Mouse (Mus musculus): ENCODE data around the gene Il2ra. TPM values are rescaled to one million over a fixed set of nuclear protein-coding genes. Genes with fewer than 3 reads are reported as not detected.

Il2ra gene
- polyA plus RNA-seq, 1 experiment = 0.02 TPM

DNA sequence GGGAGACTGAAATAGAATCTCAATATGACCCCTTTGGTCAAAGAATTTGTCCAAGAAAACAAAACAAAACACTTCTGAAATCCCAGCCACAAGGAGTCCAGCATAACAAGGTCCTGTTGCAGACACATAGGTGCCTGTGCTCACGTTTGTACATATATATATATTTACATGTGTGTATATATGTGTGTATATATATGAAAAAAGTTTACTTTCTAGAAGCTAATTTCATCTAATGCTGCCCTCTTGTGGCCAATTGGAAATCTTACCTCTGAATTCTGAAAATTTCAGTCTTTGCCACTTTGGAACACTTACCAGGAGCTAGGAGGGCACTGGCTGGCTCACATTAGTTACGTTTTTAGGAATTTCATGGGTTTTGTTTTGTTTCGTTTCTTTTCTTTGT is 44.8 kb downstream of the Il2ra start:
- Histone ChIP-seq H3K4me1 (ENCODE audit: control insufficient read depth) (no peaks in the 10 kb centered on the region), H3K4me3 (replicated peaks) (no peak overlapping the region), H3K9me3 (ENCODE audit: control insufficient read depth, low read length) (no peaks in the 10 kb centered on the region), H3K27me3 (ENCODE audit: control insufficient read depth) (no peaks in the 10 kb centered on the region), H3K36me3 (ENCODE audit: control insufficient read depth) (no peaks in the 10 kb centered on the region)
- TF ChIP-seq GATA1 (IDR thresholded peaks at IDR 0.05; ENCODE audit: low read length) (no peak), TAL1 (IDR thresholded peaks at IDR 0.05; ENCODE audit: low read length) (no peak)

DNA sequence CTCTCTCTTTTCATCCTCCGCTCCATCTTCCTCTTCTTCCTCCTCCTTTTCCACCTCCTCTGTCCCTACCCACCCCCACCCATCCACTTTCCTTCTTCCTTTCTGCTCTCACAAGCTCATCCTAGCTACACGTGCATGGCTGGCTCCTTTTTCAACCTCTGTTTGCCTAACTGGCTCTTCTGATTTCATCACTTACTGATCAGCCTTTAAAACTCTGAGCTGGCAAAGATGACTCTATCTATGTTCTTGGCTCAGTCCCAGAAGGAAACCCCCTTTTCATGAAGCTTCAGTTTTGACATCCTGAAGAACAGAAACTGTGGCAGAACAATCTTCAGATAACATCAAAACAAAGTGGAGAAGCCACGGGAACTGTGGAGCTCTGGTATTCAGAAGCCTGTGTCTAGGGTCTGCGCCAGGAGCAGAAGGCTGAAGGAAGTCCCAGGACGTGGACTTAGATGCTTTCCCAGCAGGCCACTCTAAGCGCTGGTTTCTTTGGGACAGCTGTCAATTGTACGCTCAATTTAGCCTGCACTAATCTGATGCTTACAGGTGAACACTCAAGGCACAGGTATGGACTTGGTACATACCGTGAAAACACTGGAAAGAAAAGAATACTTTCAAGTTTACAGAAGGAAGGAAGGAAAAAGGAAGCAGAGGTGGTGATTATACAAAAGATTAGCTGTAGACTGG is 47.7 kb downstream of the Il2ra start:
- TF ChIP-seq TAL1 (IDR thresholded peaks at IDR 0.05; ENCODE audit: low read length) (no peak), GATA1 (IDR thresholded peaks at IDR 0.05; ENCODE audit: low read length) (no peak)
- Histone ChIP-seq H3K36me3 (ENCODE audit: control insufficient read depth) (no peaks in the 10 kb centered on the region), H3K4me3 (replicated peaks) (no peak overlapping the region), H3K4me1 (ENCODE audit: control insufficient read depth) (no peaks in the 10 kb centered on the region), H3K9me3 (ENCODE audit: control insufficient read depth, low read length) (no peaks in the 10 kb centered on the region), H3K27me3 (ENCODE audit: control insufficient read depth) (no peaks in the 10 kb centered on the region)

DNA sequence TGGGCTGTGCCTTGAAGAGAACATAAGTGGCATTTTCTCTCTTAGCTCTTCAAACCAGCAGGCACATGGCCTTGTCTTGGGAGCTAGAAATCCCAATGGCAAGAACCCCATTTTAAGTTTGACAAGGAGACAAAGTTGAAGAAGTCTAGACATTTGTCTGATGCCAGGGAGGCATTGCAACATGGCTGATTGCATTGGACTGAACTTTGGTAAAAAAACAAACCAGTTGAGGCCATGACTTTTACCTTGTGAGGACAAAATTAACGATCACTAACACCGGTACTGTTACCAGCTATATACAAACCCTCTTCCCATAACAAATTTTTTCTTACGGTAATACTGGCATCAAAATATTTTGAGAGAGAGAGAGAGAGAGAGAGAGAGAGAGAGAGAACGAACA is 50.7 kb downstream of the Il2ra start:
- no peaks in the 10 kb centered on the region for H3K36me3 ChIP-seq (ENCODE audit: control insufficient read depth)
- H3K9me3 ChIP-seq (ENCODE audit: control insufficient read depth, low read length) = no peaks in the 10 kb centered on the region
- no peaks in the 10 kb centered on the region for H3K4me1 ChIP-seq (ENCODE audit: control insufficient read depth)
- H3K4me3 ChIP-seq (replicated peaks) = no peak overlapping the region
- TF ChIP-seq GATA1 (IDR thresholded peaks at IDR 0.05; ENCODE audit: low read length) = no peak
- TF ChIP-seq TAL1 (IDR thresholded peaks at IDR 0.05; ENCODE audit: low read length) = no peak
- no peaks in the 10 kb centered on the region for H3K27me3 ChIP-seq (ENCODE audit: control insufficient read depth)

DNA sequence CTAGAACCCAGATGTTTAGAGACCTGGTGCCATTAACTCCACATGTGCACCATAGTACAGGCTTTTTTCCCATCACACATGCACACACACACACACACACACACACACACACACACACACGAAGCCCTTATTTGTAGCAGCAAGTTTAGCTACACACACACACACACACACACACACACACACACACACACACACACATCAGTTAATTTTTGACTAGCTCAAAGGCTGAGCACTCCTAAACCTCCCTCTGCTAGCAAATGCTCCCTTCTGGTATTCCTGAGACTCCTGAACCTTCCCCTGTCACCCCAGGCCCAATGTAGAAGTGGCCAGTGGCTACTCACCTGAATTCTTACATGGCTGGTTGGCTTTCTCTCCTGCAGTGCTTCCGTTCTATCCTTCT is 51.5 kb downstream of the Il2ra start:
- TF ChIP-seq TAL1 (IDR thresholded peaks at IDR 0.05; ENCODE audit: low read length) = no peak
- TF ChIP-seq GATA1 (IDR thresholded peaks at IDR 0.05; ENCODE audit: low read length) = no peak
- no peak overlapping the region for H3K4me3 ChIP-seq (replicated peaks)
- no peaks in the 10 kb centered on the region for H3K36me3 ChIP-seq (ENCODE audit: control insufficient read depth)
- H3K9me3 ChIP-seq (ENCODE audit: control insufficient read depth, low read length) = no peaks in the 10 kb centered on the region
- no peaks in the 10 kb centered on the region for H3K4me1 ChIP-seq (ENCODE audit: control insufficient read depth)
- no peaks in the 10 kb centered on the region for H3K27me3 ChIP-seq (ENCODE audit: control insufficient read depth)

DNA sequence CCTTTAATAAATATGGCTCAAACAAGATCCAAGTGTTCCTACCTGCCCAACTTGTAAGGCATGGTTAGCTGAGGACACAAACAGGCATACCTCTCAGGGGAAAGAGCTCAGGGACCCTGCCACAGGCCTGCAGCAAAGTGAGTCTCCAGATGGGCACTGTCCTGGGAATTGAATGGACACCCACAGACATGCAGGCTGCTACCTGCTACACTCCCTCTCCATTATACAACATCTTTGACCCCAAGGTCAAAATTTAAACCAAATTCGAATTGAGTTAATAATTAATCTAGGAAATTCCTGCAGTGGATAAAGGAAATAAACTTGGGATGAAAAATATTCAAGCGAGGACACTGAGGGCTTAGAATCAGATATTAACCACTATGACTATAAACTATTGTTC is 53.3 kb downstream of the Il2ra start:
- peaks cover 3% of the 10 kb centered on the region for H3K4me1 ChIP-seq (ENCODE audit: control insufficient read depth)
- H3K36me3 ChIP-seq (ENCODE audit: control insufficient read depth) = no peaks in the 10 kb centered on the region
- no peak overlapping the region for H3K4me3 ChIP-seq (replicated peaks)
- H3K9me3 ChIP-seq (ENCODE audit: control insufficient read depth, low read length) = peaks cover 4% of the 10 kb centered on the region; the same call in 1 of the 2 replicates
- H3K27me3 ChIP-seq (ENCODE audit: control insufficient read depth) = no peaks in the 10 kb centered on the region
- TF ChIP-seq GATA1 (IDR thresholded peaks at IDR 0.05; ENCODE audit: low read length) (no peak), TAL1 (IDR thresholded peaks at IDR 0.05; ENCODE audit: low read length) (no peak)

DNA sequence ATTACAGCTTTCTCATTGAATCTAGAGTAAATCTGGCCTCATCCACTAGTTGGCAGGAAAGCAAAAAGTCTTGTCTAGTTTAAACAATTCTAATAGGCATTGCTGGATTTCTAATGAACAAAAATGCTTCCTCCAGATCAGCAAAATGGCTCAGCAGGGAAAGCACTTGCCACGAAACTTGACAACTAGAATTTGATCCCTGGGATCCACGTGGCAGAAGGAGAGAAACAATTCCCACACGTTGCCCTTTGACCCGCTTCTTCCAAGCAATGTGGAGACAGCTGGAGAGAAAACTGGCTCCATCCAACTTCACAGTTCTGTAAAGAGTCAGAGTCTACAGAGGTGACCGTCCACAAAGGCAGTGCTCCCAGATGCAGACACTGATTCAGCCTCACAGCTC is 56.4 kb downstream of the Il2ra start:
- no peaks in the 10 kb centered on the region for H3K36me3 ChIP-seq (ENCODE audit: control insufficient read depth)
- TF ChIP-seq TAL1 (IDR thresholded peaks at IDR 0.05; ENCODE audit: low read length) (no peak), GATA1 (IDR thresholded peaks at IDR 0.05; ENCODE audit: low read length) (no peak)
- H3K4me1 ChIP-seq (ENCODE audit: control insufficient read depth) = peaks cover 3% of the 10 kb centered on the region
- H3K27me3 ChIP-seq (ENCODE audit: control insufficient read depth) = peaks cover 2% of the 10 kb centered on the region; the same call in 1 of the 2 replicates
- no peak overlapping the region for H3K4me3 ChIP-seq (replicated peaks)
- peaks cover 4% of the 10 kb centered on the region; the same call in 1 of the 2 replicates for H3K9me3 ChIP-seq (ENCODE audit: control insufficient read depth, low read length)

DNA sequence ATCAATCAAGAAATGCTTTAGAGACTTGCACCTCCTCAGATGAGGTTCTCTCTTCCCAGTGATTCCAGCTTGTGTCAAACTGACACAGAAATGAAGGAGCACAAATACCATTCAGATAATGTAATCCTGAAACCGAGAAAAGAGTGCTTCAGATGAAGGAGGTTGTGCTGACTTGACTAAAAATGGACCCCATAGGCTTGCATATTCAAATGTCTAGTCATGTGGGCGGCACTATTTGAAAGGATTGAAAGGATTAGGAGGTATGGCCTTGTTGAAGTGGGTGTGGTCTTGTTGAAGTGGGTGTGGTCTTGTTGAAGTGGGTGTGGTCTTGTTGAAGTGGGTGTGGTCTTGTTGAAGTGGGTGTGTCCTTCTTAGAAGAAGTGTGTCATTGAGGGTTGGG is 57.3 kb downstream of the Il2ra start:
- peaks cover 4% of the 10 kb centered on the region; the same call in 1 of the 2 replicates for H3K9me3 ChIP-seq (ENCODE audit: control insufficient read depth, low read length)
- H3K4me1 ChIP-seq (ENCODE audit: control insufficient read depth) = peaks cover 3% of the 10 kb centered on the region
- H3K4me3 ChIP-seq (replicated peaks) = no peak overlapping the region
- TF ChIP-seq GATA1 (IDR thresholded peaks at IDR 0.05; ENCODE audit: low read length) = no peak
- no peak for TF ChIP-seq TAL1 (IDR thresholded peaks at IDR 0.05; ENCODE audit: low read length)
- no peaks in the 10 kb centered on the region for H3K36me3 ChIP-seq (ENCODE audit: control insufficient read depth)
- peaks cover 6% of the 10 kb centered on the region for H3K27me3 ChIP-seq (ENCODE audit: control insufficient read depth)

DNA sequence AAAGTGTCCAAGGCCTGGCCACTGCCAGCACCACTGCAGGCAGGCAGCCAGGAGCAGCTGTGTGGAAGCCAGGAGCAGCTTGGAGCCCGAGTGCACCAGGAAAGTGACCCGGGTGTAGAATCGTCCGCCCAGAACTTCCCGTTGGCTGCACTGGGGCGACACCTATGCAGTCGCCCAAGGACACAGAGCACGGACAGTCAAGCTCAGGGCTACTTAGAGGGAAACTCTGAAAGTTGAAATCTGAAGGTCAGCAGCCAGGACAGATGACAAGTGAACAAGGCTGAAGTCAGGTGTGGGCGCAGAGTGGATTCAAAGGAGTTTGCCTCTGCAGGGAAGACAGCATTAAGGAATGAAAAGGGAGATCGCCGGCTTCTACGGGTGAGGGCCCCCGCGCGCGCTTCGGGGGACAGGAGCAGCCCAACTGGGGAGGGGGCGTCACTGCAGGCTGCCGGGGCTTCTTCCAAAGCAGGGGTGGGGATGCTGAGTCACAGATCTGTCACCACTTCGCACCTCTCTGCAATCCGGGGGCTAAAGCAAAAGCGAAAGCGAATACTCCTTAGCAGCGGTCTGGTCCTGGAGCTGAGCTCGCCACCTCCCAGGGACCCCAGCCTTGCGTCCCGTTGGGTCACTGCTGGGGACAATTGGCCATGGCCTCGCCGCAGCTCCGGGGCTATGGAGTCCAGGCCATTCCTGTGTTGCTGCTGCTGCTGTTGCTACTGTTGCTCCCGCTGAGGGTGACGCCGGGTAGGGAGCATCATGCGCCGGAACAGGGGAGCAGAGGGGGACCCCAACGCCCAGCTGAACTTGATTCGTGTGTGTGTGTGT is 62.8 kb downstream of the Il2ra start, which contains the start of gene Il15ra:
Gene Il15ra, plus strand, starts transcription at position 90 of the 825 bp plus-strand sequence.
- Histone ChIP-seq H3K9me3 (ENCODE audit: control insufficient read depth, low read length) (no peaks in the 10 kb centered on the region), H3K4me1 (ENCODE audit: control insufficient read depth) (peaks cover 20% of the 10 kb centered on the region), H3K27me3 (ENCODE audit: control insufficient read depth) (peaks cover 22% of the 10 kb centered on the region), H3K36me3 (ENCODE audit: control insufficient read depth) (no peaks in the 10 kb centered on the region), H3K4me3 (replicated peaks) (peak within 1 kb of the TSS; percentile 71)
- no peak for TF ChIP-seq GATA1 (IDR thresholded peaks at IDR 0.05; ENCODE audit: low read length)
- no peak for TF ChIP-seq TAL1 (IDR thresholded peaks at IDR 0.05; ENCODE audit: low read length)

DNA sequence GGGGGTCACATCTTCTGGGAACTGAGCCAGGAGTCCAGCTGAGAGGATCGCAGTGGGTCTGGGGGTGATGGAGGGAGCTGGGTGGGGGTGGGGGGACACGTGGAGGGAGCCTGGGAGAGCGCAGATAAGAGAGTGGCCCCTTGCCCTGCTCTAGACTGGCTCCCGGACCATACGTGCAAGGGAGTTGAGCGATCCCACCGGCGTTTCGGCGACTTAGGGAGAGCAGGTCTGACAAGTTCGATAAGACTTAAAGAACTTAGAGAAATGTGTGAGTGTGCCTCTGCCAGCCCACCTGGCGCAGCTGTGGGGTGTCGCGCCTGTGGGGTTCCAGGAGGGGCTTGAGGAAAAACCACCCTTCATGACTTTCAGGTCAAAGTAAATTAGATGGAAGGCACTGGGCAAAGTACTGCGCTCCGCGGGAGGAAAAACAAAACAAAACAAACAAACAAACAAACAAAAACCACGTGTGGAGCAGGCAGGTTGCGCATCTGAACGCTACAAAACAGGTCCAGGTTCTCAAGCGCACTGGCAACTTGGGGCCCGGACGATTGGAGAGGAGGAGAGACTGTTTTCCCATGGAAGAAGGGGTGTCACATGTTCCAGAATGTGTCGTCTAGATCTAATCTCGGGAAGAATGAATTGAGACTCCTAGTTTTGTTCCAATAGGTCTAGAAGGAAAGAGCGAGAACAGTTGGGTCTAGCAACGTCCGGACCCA is 63.6 kb downstream of the Il2ra start:
- Histone ChIP-seq H3K27me3 (ENCODE audit: control insufficient read depth) (peaks cover 22% of the 10 kb centered on the region), H3K9me3 (ENCODE audit: control insufficient read depth, low read length) (no peaks in the 10 kb centered on the region), H3K4me3 (replicated peaks) (peak overlapping the region; percentile 71), H3K4me1 (ENCODE audit: control insufficient read depth) (peaks cover 20% of the 10 kb centered on the region), H3K36me3 (ENCODE audit: control insufficient read depth) (no peaks in the 10 kb centered on the region)
- TF ChIP-seq TAL1 (IDR thresholded peaks at IDR 0.05; ENCODE audit: low read length) (no peak), GATA1 (IDR thresholded peaks at IDR 0.05; ENCODE audit: low read length) (no peak)
